Mouse (Mus musculus) liver, adult (tissue): ENCODE results near the gene Plekho2.

Experiments
- GATA4 ChIP-seq: IDR thresholded peaks from 2 replicates; pipeline ENCODE4 v1.6.1; 2014; ENCODE audit warnings: mild to moderate bottlenecking, low read length; ENCODE audit not compliant: insufficient replicate concordance

The Plekho2 gene

DNA sequence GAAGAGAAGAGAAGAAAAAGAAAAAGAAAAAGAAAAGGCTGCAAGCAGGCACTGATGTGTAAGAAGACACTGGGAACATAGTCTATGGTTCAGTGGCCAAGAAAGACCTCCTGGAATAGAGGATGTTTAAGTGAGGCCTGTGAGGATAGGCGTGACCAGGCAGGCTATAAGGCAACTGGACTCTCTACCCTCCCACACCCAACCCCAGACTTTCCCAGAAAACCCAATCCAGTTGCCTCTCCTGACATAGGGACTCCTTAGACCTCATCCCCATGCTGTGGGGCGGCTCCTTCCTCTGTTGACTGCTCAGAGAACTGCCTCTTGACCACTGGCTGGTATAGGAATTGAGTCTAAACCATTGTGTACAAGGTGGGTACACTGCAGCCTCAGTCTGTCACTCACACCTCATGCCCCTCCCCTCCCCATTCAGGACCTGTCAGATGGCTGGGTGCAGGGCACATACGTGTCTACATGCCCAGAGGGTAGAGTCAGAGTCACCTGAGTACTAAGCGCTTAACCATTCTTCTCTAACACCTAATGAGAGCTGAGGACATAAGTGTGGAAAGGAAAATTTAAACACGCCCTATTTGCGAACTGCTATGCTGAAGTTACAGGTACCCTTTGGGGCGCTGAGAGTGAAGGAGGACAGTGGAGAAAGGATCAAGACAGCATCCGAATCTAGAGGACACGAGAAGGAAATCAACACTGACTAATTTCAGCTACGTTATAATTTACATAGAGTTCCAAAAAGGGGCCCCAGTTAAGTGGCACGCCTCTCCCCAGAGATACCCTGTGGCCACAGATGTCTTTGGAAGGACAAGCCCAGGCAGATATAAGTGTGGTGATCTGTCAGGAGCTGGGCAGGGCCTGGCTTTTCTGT is 5.1 kb downstream of the Plekho2 start:
- no peak for TF ChIP-seq GATA4

DNA sequence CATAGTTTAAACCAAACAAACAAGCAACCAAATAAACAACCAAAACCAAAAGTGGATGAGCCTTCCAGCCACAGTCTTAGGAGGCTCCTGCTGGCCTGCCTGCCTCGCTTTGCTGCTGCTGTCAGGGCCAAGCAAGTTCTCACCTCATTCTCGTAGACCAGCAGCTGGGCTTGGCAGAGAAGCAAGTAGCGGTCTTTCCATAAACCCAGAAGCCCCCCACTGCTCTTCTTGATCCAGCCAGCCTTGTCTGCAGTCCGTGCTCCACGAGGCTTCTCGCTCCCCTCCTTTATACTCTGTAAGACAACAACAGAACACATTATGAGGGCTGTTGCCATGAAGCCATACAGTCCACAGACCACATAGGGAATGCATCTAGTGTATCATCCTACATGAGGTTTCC is 7.0 kb downstream of the Plekho2 start:
- TF ChIP-seq GATA4: no peak

DNA sequence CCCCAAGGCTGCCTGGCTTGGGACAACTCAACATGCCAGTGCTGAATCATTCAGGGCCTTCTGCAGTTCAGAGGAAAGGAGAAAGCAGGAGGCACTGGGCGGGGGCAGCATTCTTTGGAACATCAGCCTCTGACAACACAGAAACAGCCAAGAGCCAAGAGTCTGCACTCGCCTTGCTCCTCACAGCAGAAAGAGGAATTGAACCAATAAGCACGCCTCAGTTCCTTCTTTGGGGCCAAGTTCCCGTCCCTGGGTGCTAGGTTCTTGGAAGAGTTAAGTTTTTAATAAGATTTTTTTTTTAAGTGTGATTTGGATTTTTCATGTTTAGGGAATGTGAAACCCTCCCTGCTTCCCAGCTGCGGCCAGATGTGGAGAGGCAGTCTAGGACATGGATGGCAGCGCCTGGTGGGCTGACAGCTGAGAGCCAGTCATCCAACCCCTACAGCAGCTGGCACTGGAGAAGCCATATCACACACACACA is 10.3 kb downstream of the Plekho2 start:
- TF ChIP-seq GATA4: no peak

DNA sequence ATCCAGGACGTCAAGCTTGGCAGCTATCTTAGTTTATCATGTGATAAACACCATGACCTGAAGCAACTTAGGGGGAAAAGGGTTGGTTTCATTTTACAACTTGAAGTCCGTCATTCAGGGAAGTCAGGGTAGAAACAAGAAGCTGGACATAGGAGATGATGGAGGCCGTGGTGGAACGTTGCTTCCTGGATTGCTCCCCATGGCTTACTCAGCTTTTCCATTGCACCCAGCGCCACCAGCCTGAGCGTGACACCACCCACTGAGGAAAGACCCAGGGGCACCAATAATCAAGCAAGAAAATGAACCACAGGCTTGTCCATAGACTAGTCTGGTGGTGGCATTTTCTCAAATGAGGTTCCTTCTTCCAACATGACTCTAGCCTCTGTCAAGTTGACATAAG is 11.1 kb downstream of the Plekho2 start:
- TF ChIP-seq GATA4: no peak

DNA sequence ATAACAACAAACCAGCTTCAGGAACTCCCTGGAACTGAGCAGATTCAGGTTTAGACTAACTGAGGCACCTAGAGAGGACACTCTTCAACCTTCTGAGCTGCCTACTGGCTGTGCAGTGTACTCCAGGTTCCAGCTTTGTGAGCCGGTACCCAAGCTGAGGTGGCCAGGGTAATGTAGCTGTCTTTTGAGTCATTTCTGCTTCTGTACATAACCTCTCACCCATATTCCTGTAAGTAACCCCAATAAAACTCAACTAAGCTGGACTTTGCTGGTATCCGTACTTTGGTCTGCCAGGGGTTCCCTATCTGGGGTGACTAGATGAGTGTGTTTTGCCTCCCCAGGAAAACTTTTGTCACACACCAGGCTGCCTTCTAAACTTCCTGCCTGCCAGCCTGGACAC is 15.1 kb downstream of the Plekho2 start:
- TF ChIP-seq GATA4: no peak

DNA sequence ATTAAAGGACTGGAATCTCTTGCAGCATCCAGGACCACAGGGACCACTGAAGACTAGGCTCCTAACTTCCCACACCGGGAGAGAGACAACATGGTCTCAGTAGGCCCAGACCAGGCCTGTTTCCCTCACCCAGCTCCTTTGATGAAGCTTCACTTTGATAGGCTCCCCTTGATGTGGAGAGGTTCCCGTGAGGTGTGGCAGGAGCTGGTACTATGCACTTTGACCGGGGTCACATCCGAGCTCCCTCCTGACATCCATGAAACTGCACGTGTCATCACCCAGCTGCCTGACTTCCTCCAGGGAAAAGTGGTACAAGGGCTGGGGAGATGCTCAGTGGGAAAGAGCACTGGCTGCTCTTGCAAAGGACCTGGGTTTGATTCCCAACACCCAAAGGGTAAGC is 16.8 kb downstream of the Plekho2 start:
- no peak for TF ChIP-seq GATA4

DNA sequence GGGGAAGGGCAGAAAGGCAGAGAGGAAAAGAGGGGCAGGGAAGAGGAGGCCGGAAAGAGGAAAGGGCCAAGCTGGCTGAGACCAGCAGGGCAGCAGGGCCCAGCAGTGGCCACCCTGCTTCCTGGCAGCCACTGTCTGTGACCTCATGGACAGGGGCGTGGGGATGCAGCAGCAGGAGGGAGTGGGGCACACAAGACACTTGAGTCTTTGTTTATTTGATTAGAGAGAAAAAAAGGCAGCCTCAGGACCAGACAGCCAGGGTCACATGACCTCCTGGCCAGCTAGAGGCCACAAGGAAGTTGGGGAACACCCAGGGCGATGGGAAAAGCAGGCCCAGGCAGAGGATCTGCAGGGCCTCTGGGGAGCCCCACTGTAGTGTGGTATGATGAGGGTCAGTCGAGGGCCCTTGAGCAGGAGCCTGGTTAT is 17.7 kb downstream of the Plekho2 start:
- TF ChIP-seq GATA4: no peak; the same call in 1 of the 2 replicates

DNA sequence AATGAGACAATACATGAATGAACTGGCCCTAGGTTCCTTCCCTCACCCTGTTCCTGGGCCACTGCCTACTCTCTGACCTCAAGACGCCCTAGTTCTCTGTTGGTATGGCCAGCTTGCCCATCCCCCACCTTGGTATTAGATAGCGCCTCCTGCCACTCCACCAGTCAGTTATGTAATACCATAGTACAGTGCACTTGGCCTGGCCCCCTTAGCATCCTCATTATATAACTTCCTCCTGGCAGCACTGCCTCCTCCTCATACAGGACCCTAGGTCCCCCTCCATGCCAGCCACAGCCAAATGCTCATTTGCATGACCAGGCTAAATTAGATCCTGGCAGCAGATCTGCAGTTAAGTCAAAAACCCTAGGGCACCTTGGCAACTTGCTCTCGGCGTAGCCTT is 18.8 kb downstream of the Plekho2 start:
- no peak for TF ChIP-seq GATA4

DNA sequence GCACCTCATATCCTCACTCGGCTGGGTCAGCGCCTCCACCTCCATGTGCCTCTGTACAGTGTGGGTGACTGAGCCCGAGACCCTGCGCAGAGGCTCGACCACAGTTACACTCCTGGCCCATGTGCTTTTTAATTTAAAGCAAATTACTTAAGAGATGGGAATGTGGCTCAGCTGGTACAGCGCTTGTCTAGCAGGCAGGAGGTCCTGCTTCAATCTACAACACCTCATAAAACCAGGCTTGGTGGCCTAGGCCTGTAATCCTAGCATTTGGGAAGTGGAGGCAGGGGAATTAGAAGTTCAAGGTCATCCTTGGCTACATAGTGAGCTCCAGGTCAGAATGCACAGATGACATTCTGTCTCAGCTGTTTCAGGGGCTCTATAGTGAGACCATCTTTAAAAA is 21.0 kb downstream of the Plekho2 start:
- no peak for TF ChIP-seq GATA4

DNA sequence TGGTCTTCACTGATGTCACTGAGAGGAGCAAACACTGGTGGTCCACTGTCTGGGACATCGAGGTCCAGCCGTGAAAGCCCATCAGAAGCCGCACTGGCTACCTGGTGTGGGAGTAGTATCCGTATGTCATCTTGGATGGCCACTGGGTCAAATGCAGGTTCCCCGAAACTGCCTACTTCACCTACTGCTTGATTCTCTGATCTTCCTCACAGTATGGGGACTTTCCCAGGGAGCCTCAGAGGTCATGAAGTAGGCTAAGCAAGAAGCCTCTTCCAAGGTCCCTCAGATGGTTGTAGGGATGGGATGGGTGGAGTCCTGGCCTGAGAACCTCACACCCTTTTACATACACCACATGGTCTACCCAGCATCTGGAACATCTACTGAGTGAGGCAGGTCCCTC is 22.9 kb downstream of the Plekho2 start:
- TF ChIP-seq GATA4: no peak

DNA sequence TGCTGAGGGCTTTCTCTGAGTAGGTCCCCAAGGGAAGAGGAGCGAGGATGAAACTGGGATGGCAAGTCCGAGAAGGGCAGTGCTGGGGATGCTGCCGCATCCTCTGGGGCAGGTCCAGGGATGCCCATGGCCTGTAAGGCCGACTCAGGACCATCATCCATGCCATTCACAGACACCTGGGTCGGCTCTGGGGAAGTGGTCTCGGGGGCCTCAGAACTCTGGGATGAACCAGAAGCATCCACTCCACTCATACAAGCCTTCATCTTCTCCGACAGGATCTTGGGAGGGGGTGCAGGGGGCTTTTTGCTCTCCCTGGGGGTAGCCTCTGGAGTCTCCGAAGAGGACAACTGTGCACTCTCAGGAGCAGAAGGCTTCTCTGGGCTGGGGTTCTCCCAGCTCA is 23.5 kb downstream of the Plekho2 start:
- TF ChIP-seq GATA4: no peak

DNA sequence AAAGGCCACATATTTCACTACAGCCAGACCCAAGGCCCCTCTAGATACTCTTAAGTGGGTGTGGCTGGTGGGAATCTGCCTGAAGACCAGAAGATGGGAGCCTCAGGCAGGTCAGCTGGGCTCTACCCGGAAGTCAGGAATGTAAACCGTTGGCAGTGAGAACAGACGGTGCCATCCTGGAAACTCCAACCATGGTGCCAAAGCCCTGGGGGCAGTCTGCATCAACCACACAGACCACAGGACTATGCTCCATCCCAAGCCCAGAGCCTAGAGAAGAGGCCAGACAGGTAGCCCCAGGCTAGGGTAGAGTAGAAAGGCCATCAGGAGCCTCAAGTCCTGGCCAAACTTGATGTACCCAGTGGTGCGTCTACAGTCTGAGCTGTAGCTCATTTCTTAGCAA is 24.2 kb downstream of the Plekho2 start:
- no peak for TF ChIP-seq GATA4

DNA sequence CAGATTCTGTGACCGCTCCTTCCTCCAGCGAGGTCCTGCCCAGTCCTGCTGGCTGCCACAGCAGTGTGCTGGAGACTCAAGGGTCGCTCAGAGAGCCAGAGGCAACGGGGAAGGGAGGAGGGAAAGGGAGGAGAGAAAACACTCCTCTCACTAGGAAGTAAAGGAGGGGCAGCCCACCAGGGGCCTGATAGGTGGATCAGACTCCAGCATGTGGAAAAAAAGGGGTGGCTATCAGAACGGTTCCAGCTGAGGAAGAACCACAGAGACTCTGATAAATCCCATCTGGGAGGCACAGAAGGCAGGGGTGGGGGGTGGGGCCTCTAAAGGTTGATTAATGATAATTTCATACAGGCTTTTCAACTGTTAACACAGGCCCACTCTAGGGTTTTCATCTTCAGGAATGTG is 24.8 kb downstream of the Plekho2 start:
- TF ChIP-seq GATA4: no peak

DNA sequence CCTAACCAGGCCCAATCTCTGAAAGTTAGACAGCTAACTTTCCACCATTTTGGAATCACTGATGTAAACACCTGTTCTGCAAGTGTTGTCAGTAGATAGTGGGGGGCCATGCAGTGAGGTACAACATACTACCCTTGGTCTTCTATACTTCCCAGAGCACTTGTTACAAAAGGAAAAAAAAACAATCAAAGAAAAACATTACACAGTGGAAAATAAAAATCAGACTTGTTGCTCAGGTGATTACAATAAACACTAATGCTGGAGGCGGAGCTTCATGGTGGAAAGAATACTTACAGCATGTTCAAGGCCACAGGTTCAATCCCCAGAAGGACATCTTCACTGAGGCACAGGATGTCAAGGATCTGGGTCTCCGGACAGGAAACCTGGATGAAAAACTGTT is 27.1 kb downstream of the Plekho2 start:
- TF ChIP-seq GATA4: no peak

DNA sequence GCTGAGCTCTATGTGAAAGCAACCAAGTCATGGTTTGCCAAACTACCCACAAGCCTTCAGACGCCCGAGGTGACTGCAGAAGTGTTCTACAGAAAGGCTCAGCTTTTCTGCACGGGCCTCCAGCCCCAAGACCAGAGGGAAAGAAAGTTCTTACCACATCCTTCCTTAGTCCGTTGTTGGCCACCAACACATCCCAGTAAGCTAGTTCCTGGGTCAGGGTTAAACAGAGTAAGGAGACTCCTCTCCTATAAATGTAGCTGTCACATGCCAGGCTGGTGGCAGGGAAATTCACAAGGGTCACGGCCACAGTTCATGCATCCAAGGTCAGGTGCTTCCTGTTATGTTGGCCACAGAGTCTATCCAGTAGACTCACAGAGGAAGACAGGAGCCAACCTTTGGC is 27.7 kb downstream of the Plekho2 start:
- TF ChIP-seq GATA4: no peak

DNA sequence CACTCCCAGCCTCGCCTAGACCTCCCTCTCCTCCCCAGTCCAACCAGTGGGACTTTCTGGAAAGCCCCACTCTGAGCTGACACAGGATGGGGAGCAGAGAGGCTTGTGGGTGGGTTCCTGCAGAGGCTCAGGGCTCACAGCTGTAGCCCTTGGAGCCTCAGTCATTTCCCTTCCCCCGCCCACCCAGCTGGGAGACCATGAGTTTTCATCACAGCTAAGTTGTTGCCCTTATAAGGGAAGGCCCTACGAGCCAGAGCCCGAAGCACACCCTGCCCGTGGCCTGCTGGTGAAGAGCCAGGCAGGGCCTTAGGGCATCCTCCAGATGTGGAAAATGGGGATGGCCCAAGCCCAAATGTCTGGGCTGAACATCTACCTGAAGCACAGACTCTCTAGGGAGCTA is 28.8 kb downstream of the Plekho2 start:
- TF ChIP-seq GATA4: no peak
